Mouse (Mus musculus): ENCODE data around the gene Cks2.

Gene Cks2

DNA sequence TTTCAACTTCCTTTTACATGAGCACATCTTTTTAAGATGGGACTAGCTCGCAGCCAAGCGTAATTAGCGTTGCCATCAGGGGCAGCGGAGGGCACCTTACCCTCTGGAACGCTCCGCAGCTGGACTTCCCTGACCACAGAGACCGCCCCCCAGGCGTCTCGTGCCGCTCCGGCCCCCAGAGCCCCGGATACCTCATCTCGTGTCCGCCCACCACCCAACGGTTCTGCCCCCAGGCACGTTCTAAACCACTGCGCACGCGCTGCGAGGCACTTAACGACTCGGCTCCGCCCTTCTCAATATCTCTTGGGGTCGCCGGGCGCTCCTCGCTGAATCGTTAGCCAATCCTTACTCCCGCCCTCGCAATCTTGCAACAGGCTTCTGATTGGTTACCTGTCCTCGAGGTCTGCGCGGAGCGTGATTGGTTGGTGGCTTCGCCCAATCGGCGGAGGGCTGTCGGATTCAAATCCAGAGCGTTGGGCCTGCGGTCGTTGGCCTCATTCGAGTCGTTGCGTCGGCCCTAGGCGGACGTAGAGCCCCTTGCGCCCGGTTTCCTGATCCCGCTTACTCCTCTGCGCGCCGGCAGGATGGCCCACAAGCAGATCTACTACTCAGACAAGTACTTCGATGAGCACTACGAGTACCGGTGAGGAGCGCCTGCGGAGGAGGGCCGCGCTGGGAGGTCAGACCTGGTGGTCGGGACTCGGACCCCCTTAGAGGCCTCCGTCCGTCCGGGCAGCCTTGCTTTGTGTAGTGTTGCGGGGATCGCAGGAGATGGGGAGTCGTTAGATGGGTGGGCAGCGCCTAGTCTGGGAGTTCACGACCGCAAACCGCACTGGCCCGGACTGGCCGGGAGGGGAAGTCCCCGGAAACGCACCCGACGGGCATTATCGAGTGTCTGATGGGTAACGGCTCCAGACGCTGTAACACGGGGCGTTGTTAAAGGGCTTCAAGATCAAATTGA is at the start of gene Cks2:
Gene Cks2, plus strand, starts transcription at position 404 of the 961 bp plus-strand sequence.
- in situ Hi-C loops (cut with MboI, MseI), result loop anchor here in 1 of 2 experiments (10.0 kb wide), 1 partner anchor 1230 kb away; the partner anchor contains the start of gene Fbxw17

- in situ Hi-C loops (cut with MboI, MseI), result no loop called here
These were observed 49.6 kb upstream of the Cks2 start for GRCm38 (mm10) chr13:51595404-51595803.

DNA sequence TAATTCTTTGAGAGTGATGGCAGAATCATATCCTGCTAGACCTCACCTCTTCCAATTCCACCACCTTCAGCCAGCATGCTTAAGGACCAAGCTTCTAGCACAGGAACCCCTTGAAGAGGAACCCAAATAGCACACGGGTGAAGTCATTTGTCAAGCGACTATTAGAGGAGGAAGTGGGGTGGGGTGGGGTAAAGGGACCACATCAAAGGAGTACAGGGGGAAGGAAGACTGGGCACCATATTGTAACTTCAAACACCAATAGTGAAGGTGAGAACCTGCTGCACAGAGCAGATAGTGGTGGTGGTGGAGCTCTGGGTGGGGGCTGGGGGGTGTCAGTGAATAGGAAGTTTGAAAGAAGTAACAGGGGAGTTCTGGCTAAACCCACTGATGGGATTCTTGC is 47.0 kb upstream of the Cks2 start:
- in situ Hi-C loops (cut with MboI, MseI), result no loop called here

DNA sequence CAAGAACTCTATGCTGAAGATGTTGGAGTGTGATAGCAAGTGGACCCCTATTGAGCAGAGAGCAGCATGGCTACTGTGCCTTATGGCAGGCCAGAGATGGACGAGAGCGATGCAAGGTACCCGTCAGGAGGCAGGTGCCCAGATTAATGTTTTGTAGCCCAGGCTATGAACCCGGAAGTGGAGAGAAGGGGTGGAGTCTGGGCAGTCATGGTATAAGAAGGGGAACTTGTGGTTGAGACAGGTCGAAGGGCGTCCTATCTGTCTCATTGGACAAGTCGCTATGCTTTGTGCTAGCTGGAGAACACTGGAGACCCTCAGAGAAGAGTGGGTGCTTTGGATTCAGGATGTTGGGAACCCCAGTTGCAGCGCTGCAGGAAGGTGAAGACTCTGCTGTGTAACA is 44.9 kb upstream of the Cks2 start:
- in situ Hi-C loops (cut with MboI, MseI), result no loop called here

DNA sequence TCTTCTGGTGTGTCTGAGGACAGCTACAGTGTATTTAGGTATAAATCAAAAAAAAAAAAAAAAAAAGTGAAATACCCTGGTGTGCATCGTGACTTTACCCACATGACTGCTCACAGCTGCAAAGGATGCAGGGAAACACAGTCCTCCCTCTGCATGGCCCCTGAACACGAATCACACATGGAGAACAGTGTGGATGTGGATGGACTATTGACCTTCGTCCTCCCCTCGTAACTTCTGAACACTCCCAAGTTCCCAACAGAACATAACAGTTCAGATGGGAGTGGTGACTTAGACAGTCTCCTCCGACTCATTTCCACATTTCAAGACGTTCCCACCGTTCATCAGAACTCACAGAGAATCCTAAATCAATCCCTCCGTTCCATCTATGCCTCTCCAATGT is 42.3 kb upstream of the Cks2 start:
- in situ Hi-C loops (cut with MboI, MseI), result no loop called here

DNA sequence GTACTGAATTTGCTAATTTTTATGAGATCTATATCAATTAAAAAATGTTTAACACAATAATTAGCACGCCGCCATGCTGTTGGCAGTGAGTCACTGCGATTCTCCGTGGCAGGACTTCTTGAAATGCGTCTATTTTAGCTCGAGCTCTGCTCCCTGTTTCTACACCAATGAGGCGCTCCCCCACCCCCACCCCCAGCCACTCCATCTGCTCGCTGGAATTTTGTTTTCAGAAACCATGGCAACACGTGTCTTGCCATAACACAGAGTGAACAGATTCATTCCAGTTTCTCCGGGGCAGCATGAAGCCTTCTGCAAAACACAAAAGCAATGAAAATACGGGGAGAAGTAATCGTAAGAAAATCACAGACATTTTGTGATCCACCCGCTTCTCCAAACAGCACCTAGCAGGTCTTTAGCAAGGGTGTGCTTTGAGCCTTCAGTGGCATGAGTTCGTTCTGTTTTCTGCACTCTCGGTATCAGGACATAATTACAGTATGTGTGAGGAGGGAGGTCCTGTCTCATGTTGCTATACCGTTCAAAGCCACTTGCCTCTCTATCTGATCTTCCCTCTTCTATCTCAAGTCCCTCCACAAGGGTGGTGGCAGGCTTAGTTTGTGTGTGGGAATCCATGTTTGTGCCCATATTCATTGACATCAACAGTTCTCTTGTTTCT is 41.7 kb upstream of the Cks2 start:
- in situ Hi-C loops (cut with MboI, MseI), result no loop called here

DNA sequence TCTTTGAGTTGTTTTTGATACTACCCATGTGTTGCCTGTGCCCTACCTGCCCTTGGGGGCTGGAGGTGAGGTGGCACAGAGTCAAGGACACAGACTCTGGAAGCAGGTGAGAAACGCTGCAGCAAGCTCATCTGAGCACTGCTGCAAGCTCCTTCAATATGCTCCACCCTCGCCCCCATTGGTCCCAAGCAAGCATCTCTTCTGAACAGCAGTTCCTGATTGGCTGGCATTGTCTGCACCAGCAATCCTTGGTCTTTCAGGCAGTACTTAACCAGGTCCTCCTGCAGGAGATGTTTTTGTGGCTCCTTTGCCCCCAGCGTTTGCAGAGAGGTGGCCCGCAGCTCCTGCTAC is 41.2 kb upstream of the Cks2 start:
- in situ Hi-C loops (cut with MboI, MseI), result no loop called here

GRCm38 (mm10) chr13:51609231-51609630 is 35.8 kb upstream of the Cks2 start:
- in situ Hi-C loops (cut with MboI, MseI), result no loop called here

DNA sequence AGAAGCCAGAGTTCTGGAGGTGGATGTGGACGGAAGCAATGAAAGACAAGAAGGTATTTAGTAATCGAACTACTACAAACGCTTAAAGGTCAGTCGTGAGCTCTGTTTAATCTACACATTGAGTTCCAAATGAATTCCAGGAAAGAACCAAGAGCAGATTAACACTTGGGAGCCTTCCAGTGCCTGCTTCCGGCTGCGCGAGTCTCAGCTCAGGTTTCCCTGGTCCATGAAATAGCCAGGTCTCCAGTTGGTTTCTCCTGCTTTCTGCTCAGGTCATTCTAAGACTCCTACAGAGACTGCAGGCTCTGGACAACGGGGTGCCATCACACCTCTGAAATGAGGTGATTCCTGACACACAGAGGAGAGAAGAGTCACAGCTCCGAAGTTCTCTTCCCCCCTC is 34.0 kb upstream of the Cks2 start:
- in situ Hi-C loops (cut with MboI, MseI), result loop anchor here in 1 of 2 experiments (10.0 kb wide), 1 partner anchor 186 kb away; no protein-coding TSS in a partner anchor

- in situ Hi-C loops (cut with MboI, MseI), result loop anchor here in 1 of 2 experiments (10.0 kb wide), 1 partner anchor 187 kb away; no protein-coding TSS in a partner anchor
These were observed 33.5 kb upstream of the Cks2 start for GRCm38 (mm10) chr13:51611500-51611899.

DNA sequence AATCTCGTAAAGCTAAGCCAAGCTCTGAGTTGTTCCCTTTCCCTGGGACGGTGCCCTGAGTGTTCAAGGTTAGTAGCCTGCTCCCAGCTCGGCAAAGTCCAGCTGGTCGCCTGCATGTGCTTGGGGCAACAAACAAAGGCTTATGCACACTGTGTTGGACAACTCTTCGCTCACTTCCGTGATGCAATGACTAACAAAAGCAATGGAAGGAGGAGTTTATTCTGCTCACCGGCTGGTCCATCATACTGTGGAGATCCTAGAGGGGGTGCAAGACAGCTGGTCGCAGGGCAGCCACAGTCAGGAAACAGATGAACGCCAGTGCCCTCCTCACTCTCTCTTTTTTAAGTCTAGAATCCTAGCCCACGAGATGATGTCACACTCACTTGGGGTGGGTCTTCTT is 29.2 kb upstream of the Cks2 start:
- in situ Hi-C loops (cut with MboI, MseI), result loop anchor here in 1 of 2 experiments (10.0 kb wide), 1 partner anchor 191 kb away; no protein-coding TSS in a partner anchor

DNA sequence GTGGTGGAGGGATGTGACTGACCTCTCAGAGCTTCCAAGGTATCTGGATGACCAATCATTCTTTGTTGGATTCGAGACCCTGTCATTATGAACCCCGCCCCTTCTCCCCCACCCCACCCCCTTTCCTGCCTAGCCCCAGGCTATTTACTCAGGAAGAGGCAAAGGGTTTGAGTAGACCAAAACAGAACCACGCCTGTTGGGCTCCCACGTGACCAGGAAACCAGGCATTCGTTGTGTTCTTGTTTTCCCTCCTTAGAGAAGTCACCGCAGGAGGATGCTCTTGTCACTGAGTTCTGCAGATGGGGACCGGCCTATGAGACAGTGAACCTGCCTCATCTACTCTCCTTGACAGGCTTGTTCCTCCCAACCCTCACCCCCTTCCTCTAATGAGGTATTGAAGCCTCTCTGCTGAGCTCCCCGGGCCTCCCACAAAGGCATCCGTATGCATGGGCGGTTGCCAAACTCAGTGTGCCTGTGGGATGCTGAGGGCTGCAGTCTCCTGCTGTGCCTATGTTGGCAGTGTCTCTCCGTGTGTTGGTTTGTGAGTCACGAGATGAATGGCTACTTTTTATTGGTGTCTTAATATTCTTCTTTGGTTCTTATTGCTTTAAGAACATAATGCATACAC is 28.5 kb upstream of the Cks2 start:
- in situ Hi-C loops (cut with MboI, MseI), result loop anchor here in 1 of 2 experiments (10.0 kb wide), 1 partner anchor 192 kb away; no protein-coding TSS in a partner anchor

GRCm38 (mm10) chr13:51617306-51617705 is 27.7 kb upstream of the Cks2 start:
- in situ Hi-C loops (cut with MboI, MseI), result loop anchor here in 1 of 2 experiments (10.0 kb wide), 1 partner anchor 193 kb away; no protein-coding TSS in a partner anchor

DNA sequence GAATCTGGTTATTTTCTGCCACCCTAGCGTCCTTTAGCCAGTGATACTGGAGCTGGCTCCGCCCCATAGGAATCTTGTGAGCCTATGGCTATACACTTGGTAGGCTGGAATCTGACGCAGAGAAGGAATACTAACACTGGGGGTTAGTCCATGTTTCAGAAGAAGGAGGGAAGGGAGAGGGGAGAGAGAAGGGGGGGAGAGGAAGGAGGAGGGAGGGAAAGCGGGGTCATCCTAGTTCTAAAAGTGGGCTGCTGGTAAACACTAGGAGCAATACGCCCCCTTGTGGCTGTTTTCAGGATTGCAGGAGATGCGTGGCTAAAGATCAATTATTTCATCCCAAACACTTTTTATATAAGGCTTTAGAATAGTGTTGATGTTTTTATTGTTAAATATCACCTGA is 27.2 kb upstream of the Cks2 start:
- in situ Hi-C loops (cut with MboI, MseI), result loop anchor here in 1 of 2 experiments (10.0 kb wide), 1 partner anchor 193 kb away; no protein-coding TSS in a partner anchor

GRCm38 (mm10) chr13:51618602-51619001 is 26.4 kb upstream of the Cks2 start:
- in situ Hi-C loops (cut with MboI, MseI), result loop anchor here in 1 of 2 experiments (10.0 kb wide), 1 partner anchor 194 kb away; no protein-coding TSS in a partner anchor

DNA sequence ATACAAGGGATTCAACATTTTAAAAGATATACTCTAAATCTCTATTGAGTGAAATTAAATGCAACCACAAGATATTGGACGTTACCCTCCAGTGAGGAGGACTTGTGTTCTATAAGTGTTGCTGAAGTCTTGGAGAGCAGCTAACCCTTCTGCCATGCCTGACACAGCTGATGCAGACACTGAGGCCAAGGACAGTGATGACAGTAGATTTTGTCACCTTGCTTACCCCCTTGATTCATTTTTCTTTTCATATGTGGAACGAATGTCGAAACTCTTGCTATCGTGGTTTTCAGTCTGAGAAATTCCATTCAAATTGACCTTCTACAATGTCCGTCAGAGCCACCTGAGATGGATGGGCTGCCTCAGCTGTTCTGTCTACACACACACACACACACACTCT is 22.4 kb upstream of the Cks2 start:
- in situ Hi-C loops (cut with MboI, MseI), result no loop called here

GRCm38 (mm10) chr13:51623678-51624077 is 21.4 kb upstream of the Cks2 start:
- in situ Hi-C loops (cut with MboI, MseI), result no loop called here

DNA sequence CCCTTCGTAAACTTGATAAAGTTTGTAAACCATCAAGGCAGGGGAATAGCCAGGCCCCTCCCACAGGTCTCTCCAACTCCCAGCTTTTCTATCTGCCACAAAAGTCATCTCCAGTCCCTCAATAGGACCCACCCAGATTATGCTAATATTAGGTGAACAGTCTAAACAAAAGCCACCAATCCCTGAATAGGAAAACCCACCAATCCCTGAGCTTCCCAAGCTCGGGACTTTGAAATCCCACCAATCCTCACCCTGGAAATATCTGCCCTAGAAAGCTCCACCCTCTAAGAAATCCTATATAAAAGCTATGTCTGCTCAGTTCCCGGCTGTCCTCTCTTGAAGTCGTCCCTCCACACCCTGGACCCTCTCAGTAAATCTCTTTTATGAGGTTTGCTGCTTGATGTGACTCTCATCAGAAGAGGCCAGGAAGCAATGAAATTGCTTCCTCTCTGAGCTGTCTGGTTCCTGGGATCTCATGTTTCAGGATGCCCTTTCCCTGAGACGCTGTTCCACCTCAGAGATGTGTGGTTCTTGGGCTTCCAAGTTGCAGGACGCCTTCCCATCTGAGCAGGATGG is 16.7 kb upstream of the Cks2 start:
- in situ Hi-C loops (cut with MboI, MseI), result loop anchor here (5.0 kb wide), 1 partner anchor 681 kb away; no protein-coding TSS in a partner anchor

GRCm38 (mm10) chr13:51631354-51631992 is 13.6 kb upstream of the Cks2 start:
- in situ Hi-C loops (cut with MboI, MseI), result loop anchor here (10.0 kb wide), 3 partner anchors 217 to 1763 kb away; no protein-coding TSS in a partner anchor

DNA sequence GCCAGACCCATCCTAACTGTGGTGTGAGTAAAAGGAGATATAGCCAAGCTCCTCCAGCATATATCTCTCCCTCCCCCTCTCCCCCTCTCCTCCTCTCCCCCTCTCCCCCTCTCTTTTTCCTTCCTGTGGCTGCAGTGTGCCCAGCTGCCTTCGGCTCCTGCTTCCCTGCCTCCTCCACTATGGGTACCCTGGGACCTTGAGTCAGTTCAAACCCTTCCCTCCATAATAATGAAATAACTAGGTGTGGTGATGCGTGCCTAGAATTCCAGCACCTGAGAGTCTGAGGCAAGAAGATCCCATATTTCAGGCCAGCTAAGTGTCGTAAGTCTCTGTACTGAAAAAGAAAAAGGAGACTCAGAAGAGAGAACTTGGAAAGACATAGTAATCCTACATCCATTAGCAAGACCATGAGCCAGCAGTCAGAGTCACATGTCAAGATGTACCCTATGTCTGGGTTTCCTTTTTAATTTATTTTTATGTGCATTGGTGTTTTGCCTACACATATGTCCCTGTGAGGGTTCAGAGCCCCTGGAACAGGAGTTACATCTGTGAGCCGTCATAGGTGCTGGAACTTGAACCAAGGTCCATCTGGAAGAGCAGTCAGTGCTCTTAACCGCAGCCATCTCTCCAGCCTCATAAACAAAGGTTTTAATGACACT is 12.3 kb upstream of the Cks2 start:
- in situ Hi-C loops (cut with MboI, MseI), result loop anchor here (10.0 kb wide), 3 partner anchors 218 to 1762 kb away; no protein-coding TSS in a partner anchor

Data from T-helper 17 cell (primary cell).